Mouse (Mus musculus) liver, embryonic 14.5 days (tissue): ENCODE measurements at regions not wholly inside any gene's neighbourhood (a gene's known extent, or its start where the extent isn't known, plus 50 kb on each side); places are given as distances from the start of the nearest gene placed in this dataset.

Experiments used
- ATAC-seq: fragments of 200-750 bp; cut with Nextera tagmentation; 2 replicates; pipeline ENCODE4 v1.8.0; 2017; ENCODE audit warnings: moderate number of reproducible peaks, mild to moderate bottlenecking, moderate library complexity; ENCODE audit not compliant: insufficient read depth
- DNase-seq, 3 experiments: peaks; one replicate each; pipeline ENCODE4 v3.0.0-alpha.2; 2012 to 2013; ENCODE audit warnings: low read depth in 3 of 3, low spot score in 3 of 3
- H3K27ac ChIP-seq: fragments of 300-500 bp; sonication (generic); 2 replicates; pipeline ENCODE4 v1.5.1; 2014; ENCODE audit warnings: moderate library complexity, mild to moderate bottlenecking, control low read depth, inconsistent platforms
- H3K27me3 ChIP-seq: fragments of 300-500 bp; sonication (generic); 2 replicates; pipeline ENCODE4 v1.6.1; 2014; ENCODE audit warnings: mild to moderate bottlenecking, low read length, moderate library complexity; ENCODE audit not compliant: control insufficient read depth, insufficient read depth
- H3K36me3 ChIP-seq: fragments of 300-500 bp; sonication (generic); replicated peaks from 2 replicates; pipeline ENCODE4 v1.6.1; 2014; ENCODE audit warnings: low read depth; ENCODE audit not compliant: control insufficient read depth, insufficient read depth
- H3K4me1 ChIP-seq, 2 experiments: fragments of 200-500 bp in 1 of 2; fragments of 300-500 bp in 1 of 2; sonication (generic) in 1 of 2; replicated peaks; 2 replicates each; pipeline ENCODE4 v1.6.1; 2012 to 2014; ENCODE audit warnings: antibody characterized with exemption in 1 of 2, inconsistent platforms in 1 of 2, low read length in 1 of 2; ENCODE audit not compliant: control insufficient read depth in 2 of 2, insufficient read depth in 2 of 2
- H3K4me2 ChIP-seq: fragments of 300-500 bp; sonication (generic); 2 replicates; pipeline ENCODE4 v1.6.1; 2014; ENCODE audit warnings: low read depth, mild to moderate bottlenecking, control low read depth, moderate library complexity
- H3K4me3 ChIP-seq, 2 experiments: fragments of 200-500 bp in 1 of 2; fragments of 300-500 bp in 1 of 2; sonication (generic) in 1 of 2; 2 replicates each; pipeline ENCODE4 v1.5.1; 2012 to 2014; ENCODE audit warnings: low read depth in 2 of 2, low read length in 2 of 2, mild to moderate bottlenecking in 2 of 2, control low read depth in 1 of 2, inconsistent platforms in 1 of 2, moderate library complexity in 1 of 2; ENCODE audit not compliant: insufficient read depth in 1 of 2
- H3K9ac ChIP-seq: fragments of 300-500 bp; sonication (generic); replicated peaks from 2 replicates; pipeline ENCODE4 v1.6.1; 2014; ENCODE audit warnings: mild to moderate bottlenecking, control low read depth, moderate library complexity
- H3K9me3 ChIP-seq: fragments of 300-500 bp; sonication (generic); 2 replicates; pipeline ENCODE4 v1.6.1; 2016; ENCODE audit warnings: low read length, mixed read lengths; ENCODE audit not compliant: control insufficient read depth
- CTCF ChIP-seq: IDR thresholded peaks from 2 replicates; pipeline ENCODE4 v1.5.1; 2016; ENCODE audit warnings: antibody characterized with exemption, low read depth, control low read depth
- EP300 ChIP-seq: IDR thresholded peaks from 2 replicates; pipeline ENCODE4 v1.6.1; 2016; ENCODE audit warnings: antibody characterized with exemption, low read depth
- WGBS: fragments of 180-500 bp; shearing (Covaris S2); extraction: QIAGEN DNeasy Blood & Tissue Kit; methylation state at CpG from one replicate; pipeline ENCODE4 v1.1.7; 2014; ENCODE audit not compliant: insufficient replicate concordance; 5-methylcytosine and 5-hydroxymethylcytosine counted together

DNA sequence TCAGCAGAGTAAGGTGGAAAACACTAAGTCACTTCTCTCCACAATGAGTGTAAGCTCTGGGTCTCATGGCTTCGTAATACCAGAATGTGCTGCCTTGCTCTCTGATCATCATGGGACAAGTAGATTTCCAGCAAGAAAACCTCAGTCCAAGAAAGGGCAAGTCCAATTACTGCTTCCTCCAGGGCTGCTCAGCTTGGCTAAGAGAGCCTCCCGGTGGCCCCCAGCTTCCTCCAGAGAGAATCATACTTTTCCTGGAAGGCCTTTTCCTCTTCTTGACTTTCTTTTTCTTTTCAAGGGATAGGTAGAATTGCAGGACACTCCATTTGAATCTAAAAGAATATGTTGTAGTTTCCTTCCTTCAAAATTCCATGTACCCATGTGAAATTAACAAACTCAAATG is 326.8 kb upstream of the Pbx1 start:
- H3K4me3 ChIP-seq = no peak overlapping the region
- no peak for ATAC-seq
- WGBS = 48% methylated on average over 2 of the region's 2 CpGs

DNA sequence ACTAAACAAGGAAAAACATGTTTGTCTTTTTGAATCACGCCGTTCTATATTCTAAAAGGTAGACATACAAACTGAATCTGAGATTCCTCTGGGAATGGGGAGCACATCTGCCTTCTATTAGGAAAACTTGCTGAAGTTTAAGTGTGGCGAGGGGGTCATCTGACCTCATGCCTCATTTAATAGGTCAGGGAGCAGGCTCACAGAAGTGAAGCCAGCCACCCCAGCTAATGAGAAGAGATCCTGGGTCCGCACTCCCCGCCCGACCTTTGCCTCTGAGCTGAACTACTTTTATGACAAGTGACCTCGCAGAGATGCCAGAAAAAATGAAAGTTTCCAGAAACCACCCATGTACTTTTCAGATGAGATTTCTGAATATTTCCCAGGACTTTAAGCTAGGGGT is 322.1 kb upstream of the Pbx1 start:
- ATAC-seq (no peak), DNase-seq (no peak)
- H3K36me3 ChIP-seq = no peaks in the 10 kb centered on the region
- no peak overlapping the region for H3K4me3 ChIP-seq
- no peaks in the 10 kb centered on the region for H3K27me3 ChIP-seq
- no peaks in the 10 kb centered on the region for H3K4me1 ChIP-seq
- WGBS = 73% methylated on average over 7 of the region's 7 CpGs
- no peaks in the 10 kb centered on the region for H3K9me3 ChIP-seq
- TF ChIP-seq EP300 = no peak
- TF ChIP-seq CTCF = no peak
- H3K27ac ChIP-seq = no peak overlapping the region
- no peak overlapping the region for H3K9ac ChIP-seq
- no peak overlapping the region for H3K4me2 ChIP-seq

More for the DNA sequence above, 326.8 kb upstream of the Pbx1 start:
- Histone ChIP-seq H3K9ac (no peak overlapping the region), H3K9me3 (no peaks in the 10 kb centered on the region), H3K27me3 (no peaks in the 10 kb centered on the region), H3K4me1 (no peaks in the 10 kb centered on the region), H3K36me3 (no peaks in the 10 kb centered on the region), H3K27ac (no peak overlapping the region), H3K4me2 (no peak overlapping the region)
- DNase-seq = no peak
- TF ChIP-seq CTCF (no peak), EP300 (no peak)

DNA sequence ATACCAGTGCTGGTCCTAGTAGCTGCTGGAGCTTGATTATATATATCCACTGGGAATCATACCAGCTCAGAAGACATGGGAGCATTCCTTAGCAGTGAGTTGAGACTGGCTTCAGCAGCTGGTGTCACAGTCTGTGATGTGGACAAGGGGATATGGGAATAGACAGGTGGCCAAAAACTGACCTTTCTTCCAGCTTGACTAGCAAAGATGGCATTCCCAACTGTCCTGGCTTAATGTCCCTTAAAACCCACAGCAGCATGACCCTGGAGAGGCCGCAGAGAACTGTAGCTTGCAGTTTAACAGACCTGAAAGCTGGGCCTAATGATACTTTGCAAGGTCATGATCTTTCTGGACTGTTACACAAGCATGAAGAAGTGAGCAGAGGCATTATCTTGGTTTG is 311.4 kb upstream of the Pbx1 start:
- Histone ChIP-seq H3K4me2 (no peak overlapping the region), H3K9ac (no peak overlapping the region), H3K9me3 (no peaks in the 10 kb centered on the region), H3K27me3 (no peaks in the 10 kb centered on the region), H3K4me1 (no peaks in the 10 kb centered on the region), H3K4me3 (no peak overlapping the region), H3K27ac (no peak overlapping the region), H3K36me3 (no peaks in the 10 kb centered on the region)
- 56% methylated on average over 1 of the region's 1 CpGs for WGBS
- TF ChIP-seq EP300 (no peak), CTCF (no peak)
- DNase-seq (no peak), ATAC-seq (no peak)

DNA sequence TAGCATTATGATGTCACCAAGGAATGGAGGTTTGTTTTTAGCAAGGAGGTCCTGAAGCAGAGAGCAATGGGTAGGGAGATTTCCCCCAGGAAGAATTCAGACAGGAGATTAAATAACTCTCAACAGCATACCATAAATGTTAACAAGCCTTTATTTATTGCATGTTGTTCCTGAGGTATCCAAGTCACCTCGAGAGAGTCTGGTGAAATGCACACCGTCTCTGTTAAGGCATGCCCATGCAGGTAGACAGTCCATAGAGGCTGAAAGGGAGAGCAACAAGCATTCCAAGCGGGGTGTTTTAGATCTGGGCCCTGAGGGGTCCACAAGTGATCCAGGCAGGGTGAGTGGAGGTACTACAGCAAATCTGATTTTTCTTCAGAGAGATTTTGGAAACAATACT is 305.9 kb upstream of the Pbx1 start:
- no peak overlapping the region for H3K9ac ChIP-seq
- no peak for DNase-seq
- no peaks in the 10 kb centered on the region for H3K4me1 ChIP-seq
- H3K9me3 ChIP-seq = no peaks in the 10 kb centered on the region
- H3K27me3 ChIP-seq = no peaks in the 10 kb centered on the region
- no peak overlapping the region for H3K4me3 ChIP-seq
- no peak overlapping the region for H3K27ac ChIP-seq
- no peaks in the 10 kb centered on the region for H3K36me3 ChIP-seq
- WGBS = 58% methylated on average over 3 of the region's 3 CpGs
- H3K4me2 ChIP-seq = no peak overlapping the region
- ATAC-seq = no peak
- no peak for TF ChIP-seq EP300
- TF ChIP-seq CTCF = no peak

DNA sequence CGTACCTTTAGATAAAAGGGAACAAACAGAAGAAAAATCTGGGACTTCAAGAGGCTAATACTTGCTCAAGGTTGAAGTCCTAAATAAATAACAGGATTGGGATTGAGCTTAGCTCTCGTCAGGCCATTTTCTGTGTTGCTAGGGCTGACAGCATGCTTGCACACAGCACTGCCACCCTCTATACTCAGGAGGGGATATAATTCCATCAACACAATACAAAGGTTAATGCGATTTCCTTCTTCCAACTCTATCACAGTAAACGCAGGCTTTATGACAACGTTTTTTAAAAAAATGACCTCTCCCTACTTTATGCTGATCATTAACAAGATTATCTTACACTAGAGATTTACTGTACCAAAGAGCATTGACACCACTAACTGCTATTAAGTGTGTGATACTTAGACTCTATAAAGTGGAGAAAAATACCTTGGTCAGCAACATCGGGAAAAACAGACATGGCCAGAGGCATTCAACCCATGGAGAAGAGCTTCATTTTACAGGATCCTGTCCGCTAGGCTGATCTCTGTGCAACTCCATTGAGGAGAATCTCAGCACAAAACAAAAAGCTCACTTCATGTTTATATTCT is 305.3 kb upstream of the Pbx1 start:
- Histone ChIP-seq H3K9ac (no peak overlapping the region), H3K36me3 (no peaks in the 10 kb centered on the region), H3K4me1 (no peaks in the 10 kb centered on the region), H3K4me2 (no peak overlapping the region), H3K27me3 (no peaks in the 10 kb centered on the region), H3K27ac (no peak overlapping the region), H3K9me3 (no peaks in the 10 kb centered on the region), H3K4me3 (no peak overlapping the region)
- WGBS = 61% methylated on average over 7 of the region's 7 CpGs
- ATAC-seq (no peak), DNase-seq (no peak)
- TF ChIP-seq EP300 (no peak), CTCF (no peak)
